Mouse (Mus musculus) heart, postnatal 25 days (tissue): ENCODE measurements around the gene Tdp1. TPM values are rescaled to one million over a fixed set of nuclear protein-coding genes. Genes with fewer than 3 reads are reported as not detected.

Experiments
- DNase-seq: peaks from one replicate; pipeline ENCODE4 v3.0.0; 2022; ENCODE audit warnings: low spot score
- intact Hi-C: fragments of 180-260 bp; cut with DNase I; formaldehyde crosslinking; loops from one replicate; pipeline ENCODE4 v1.15.1; 2025
- total RNA-seq, 2 experiments: library from RNA; stranded (reverse); gene quantifications; 2 replicates each; pipeline ENCODE4 v1.2.3; 2021

Gene Tdp1
- total RNA-seq, 2 experiments from 2014 or later, result 8.8 to 10.1 TPM

GRCm38 (mm10) chr12:99885282-99885901 lies 1.1 kb downstream of the Tdp1 start:
- intact Hi-C loops, result no loop called here
- DNase-seq, result no peak

GRCm38 (mm10) chr12:99897846-99898245 lies 13.5 kb downstream of the Tdp1 start:
- intact Hi-C loops, result loop anchor here (5.0 kb wide), 1 partner anchor 209 kb away; no protein-coding TSS in a partner anchor
- no peak for DNase-seq

DNA sequence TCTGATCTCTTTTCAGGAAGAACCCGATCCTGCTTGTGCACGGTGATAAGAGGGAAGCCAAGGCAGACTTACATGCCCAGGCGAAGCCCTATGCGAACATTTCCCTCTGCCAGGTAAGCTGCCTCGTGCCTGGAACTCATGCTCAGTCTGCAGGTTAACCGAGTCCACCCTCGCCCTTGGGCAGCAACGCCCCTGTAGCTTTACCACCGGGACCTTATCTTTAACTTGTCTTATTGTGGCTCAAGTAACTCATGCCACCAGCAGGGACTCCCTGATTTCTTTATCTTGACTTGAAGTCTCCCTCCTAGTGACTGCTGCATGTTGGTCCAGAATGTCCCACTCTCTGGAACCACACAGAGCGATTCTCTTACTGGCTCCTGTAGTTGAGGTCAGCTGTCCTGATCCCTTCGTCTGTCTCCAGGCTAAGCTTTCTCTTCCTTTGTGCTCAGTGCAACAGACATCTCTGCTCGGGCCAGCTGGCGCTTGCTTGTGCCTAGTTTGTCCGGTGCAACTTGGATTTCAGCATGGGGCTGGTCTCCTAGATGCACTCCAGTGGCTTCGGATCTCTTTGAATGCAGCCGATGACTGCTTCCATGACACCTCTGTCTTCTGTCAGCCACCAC lies 14.0 kb downstream of the Tdp1 start:
- intact Hi-C loops, result loop anchor here (5.0 kb wide), 1 partner anchor 209 kb away; no protein-coding TSS in a partner anchor
- DNase-seq, result no peak

DNA sequence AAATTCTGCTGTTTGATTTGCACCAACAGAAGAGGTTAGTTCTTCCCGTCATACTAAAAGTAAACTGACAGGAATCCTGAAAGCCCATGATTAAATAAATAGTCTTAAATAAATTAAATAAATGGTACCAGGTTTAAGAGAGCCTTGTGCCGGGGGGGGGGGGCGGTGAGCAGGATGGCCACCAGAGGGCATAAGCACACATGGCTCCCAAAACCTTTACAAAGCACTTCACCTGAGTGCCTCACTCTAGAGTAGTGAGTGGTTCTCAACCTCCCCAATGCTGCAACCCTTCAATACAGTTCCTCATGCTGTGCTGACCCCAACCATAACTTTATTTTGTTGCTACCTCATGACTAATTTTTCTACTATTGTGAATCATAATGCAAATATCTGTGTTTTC lies 15.7 kb downstream of the Tdp1 start:
- intact Hi-C loops, result loop anchor here (5.0 kb wide), 1 partner anchor 207 kb away; no protein-coding TSS in a partner anchor
- no peak for DNase-seq

DNA sequence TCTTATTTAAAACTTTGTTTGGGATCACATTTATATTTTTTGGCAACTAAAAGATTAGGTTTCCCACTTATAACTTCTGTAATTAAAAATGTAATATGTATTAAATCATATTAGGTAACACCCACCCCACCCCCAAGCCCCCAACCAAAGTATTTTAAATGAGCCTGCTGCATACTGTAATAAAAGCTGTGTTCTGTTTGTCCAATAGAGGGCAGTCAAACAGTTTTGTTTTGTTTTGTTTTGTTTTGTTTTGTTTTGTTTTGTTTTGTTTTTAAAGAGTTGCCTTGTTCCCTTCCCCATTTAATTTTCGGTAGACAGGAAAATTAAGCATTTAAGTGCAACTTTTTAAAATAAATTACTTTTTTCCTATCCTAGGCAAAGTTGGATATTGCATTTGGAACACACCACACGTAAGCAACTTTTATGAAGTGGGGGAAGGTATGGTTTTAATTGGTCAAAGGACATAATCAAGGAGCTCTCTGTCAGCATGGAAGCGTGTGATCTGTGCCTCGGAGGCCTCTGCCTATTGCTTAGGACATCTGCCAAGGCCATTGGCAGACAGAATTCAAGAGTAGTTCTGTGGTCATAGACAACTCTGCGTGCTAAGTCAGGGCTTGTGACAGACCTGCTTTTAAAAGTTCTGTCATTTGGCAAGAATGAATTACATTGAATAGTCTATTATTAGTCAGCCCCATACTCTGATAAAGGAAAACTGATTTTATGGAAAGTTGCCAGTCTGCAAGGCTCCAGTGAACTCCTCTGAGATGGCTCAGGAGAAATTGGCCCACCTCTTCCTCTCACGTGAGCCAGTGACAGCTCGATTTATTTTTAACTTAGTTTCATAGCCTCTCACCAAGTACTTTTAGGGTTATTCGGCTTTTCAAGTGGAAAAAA lies 17.9 kb downstream of the Tdp1 start:
- DNase-seq, result peak; percentile 5
- intact Hi-C loops, result no loop called here

DNA sequence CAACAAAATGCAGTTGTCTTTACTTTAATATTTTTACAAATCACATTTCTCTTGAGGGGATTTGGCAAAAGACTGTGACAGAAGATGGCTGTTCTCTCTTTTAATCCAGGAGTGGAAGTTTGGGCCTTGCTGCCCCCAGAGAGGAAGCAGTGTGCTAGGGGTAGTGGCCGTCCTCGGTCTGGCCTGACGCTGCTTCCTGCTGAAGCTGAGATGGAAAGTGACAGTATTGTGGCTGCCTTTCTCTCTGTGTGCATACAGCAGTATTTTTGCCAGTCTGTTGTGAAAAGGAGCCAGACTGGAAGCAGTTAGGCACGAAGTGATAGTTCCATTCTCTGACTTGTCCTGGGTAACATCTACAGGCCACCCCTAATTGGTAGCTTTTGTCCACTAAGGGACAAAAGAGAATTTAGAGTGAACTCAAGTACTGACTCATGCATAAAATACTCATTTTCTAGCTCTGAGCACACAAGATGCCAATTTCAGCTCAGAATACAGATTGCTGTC lies 18.6 kb downstream of the Tdp1 start:
- DNase-seq, result no peak
- intact Hi-C loops, result no loop called here

DNA sequence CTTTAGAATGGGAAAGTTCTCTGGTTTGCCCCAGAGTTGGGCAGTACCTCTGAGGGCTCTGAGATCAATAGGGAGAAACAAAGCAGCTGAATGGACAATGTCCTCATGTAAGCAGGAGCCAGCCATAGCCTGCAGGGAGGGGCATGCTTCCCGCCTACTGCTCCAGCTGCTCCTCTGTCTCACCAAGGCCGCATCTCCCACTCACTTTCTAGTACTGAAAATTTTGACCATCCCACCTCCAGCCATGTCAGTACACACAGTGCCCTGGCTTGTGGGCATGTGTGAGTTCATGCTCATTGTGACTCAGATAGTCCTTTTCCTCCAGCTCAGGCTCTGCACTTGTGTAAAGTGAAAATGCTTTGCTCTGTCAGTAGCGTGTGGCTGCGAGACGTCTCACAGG lies 20.2 kb downstream of the Tdp1 start:
- no peak for DNase-seq
- intact Hi-C loops, result no loop called here

GRCm38 (mm10) chr12:99911466-99911865 lies 27.1 kb downstream of the Tdp1 start:
- no peak for DNase-seq
- intact Hi-C loops, result no loop called here

DNA sequence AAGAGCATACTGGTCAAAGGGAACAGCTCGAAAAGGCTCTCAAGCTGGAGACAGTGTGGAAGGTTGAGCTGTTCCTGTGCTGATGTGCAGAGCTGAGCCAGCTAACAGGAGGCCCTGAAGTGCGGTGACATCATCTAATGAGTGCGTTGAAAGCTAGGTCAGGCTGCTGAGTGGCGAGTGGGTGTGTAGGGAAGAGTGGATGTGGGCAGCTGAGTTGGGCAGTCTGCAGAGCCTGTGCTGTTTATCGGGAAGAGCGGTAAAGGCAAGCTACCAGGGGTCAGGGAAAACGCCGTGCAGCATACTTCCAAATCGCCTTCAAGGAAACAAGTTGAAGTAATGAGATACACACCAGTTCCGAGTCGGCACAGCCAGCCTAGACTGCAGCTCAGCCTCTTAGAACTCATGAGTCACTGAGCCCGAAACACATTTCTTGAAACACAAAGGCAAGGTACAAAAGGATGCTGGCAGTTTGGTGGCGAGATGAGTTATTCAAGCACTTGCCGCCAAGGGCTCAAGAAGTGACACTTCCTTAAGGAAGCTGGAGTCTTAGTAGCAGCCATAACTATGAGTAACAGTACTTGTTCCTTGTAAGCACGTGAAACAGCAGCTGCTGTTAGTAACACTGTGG lies 33.6 kb downstream of the Tdp1 start:
- intact Hi-C loops, result no loop called here
- DNase-seq, result no peak

- intact Hi-C loops, result no loop called here
- DNase-seq, result no peak
Observed at GRCm38 (mm10) chr12:99919636-99920035, 35.3 kb downstream of the Tdp1 start.

DNA sequence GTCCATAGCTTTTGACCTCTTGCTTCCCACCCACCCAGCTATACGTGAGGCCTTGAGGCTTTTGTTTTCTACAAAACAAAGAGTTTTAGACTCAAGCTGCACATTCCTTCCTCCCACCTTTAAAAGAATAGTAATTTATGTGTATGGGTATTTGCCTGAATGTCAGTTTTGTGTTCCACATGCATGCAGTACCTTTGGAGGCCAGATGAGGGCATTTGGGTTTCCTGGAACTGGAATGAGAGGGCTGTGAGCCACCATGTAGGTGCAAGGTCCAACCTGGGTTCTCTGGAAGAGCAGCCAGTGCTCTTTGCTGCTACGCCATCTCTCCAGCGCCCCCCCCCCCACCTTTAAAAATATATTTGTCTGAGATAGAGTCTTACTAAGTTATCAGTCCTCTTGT lies 36.7 kb downstream of the Tdp1 start:
- intact Hi-C loops, result no loop called here
- no peak for DNase-seq

DNA sequence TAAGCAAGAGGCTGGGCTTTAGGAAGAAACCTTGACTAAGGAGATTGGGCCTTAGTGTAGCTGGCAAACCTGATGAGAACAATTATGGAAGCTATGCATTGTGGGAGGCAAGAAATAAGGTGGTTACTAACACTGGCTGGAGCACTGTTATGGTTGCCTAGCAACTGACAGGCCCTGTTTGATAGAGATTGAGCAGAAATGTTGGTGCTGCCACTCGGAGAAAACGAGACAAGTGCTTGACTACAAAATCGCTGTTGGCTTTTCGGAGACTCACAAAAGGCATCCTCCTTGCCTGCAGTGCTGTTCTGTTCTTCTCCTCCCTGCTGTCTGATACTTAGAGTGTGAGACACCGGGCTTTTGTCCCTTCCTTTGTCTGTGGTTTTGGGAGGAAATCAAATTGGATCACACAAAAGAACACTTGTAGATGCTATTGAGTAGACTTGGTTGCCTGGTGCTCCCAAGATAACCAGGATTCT lies 38.9 kb downstream of the Tdp1 start:
- intact Hi-C loops, result no loop called here
- DNase-seq, result no peak

GRCm38 (mm10) chr12:99923703-99924102 lies 39.4 kb downstream of the Tdp1 start:
- intact Hi-C loops, result no loop called here

DNA sequence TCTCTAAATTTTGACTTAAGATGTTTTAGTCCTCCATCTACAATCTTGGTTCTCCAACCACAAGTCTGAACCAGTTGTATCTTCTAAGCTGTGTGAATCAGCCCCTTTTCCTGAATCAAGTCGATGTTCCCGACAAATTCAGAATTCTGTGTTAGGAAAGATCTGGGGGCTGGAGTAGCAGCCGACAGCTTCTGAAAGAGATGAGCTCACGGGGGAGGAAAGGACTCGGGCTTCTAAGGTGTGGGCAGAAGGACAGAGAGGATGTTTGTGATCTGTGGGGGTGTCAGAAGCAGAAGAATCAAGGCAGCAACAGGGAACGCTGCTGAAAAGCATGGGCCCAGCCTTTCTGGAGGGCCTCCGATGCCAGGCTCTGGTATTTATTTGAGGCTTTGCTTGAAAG lies 44.0 kb downstream of the Tdp1 start:
- intact Hi-C loops, result no loop called here
- no peak for DNase-seq

More at GRCm38 (mm10) chr12:99923703-99924102, 39.4 kb downstream of the Tdp1 start:
- DNase-seq, result no peak

GRCm38 (mm10) chr12:99929160-99929559 lies 44.8 kb downstream of the Tdp1 start:
- intact Hi-C loops, result no loop called here

GRCm38 (mm10) chr12:99932245-99932644 lies 47.9 kb downstream of the Tdp1 start:
- intact Hi-C loops, result no loop called here
- no peak for DNase-seq

More at GRCm38 (mm10) chr12:99929160-99929559, 44.8 kb downstream of the Tdp1 start:
- no peak for DNase-seq

- intact Hi-C loops, result no loop called here
- DNase-seq, result no peak
Observed at GRCm38 (mm10) chr12:99933630-99934029, 49.3 kb downstream of the Tdp1 start.

DNA sequence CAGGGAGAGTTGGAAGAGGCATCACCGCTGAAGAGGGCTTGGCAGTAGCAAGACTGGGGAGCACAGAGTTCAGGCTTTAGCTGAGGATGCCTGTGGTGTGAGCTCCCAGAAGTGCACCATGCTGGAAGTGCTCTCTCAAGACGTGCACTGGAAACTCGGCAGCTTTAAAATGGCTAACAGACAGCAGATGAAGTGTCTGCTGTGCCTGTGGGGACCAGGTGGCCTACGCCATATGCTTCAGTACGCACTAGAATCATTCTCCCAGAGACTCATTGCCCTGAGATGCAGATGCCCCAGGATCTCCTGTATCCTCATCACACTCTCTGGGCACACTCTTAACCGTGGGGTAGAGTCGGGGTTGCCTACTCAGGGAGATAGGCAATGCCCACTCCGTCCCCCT lies 51.1 kb downstream of the Tdp1 start:
- intact Hi-C loops, result no loop called here
- no peak for DNase-seq

DNA sequence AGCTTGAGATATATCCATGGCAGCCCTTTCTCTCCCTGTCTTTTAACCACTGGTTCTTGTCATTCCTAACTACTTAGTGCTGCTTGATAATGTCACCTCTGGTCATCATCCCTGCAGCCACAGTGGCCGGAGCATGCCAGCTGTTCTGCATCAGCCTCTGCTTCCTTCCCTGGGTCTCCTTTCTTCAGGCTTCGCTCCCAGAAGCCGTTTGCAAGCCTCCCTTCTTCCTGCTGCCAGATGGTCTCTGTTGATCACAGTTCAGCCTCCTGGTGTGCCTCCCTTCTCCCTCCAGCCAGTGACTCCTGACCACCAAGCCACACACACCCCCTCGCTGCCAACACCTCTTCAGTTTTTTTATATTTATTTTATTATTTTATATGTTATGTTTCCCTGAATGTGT lies 54.2 kb downstream of the Tdp1 start:
- intact Hi-C loops, result no loop called here
- DNase-seq, result no peak

DNA sequence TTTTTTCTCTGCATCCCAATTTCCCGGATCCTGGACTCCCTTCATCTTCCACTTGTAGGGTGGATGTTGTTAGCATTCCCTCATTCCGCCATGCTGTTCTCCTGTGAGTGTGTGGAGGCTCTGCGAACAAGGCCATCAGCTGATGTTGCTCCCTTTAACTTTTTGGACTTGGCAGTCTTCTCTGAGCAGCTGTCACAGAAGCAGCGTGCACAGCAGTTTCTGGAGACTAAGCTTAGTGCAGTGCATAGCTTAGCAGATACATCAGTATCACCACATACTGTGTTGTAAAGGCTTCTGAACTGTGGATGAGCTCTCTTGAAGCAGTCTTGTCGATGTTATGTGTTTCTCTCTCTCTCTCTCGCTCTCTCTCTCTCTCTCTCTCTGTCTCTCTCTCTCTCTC lies 54.9 kb downstream of the Tdp1 start:
- DNase-seq, result no peak
- intact Hi-C loops, result no loop called here
